Mouse (Mus musculus): Measurements from ENCODE around the gene Zfp791.

Zfp791 gene

GRCm38 (mm10) chr8:85086238-85086637, 36.7 kb downstream of the Zfp791 start:
- in situ Hi-C loops (cut with MboI; ENCODE audit: unreplicated experiment in 2 of 2) = loop anchor here (10.0 to 25.0 kb wide), 5 partner anchors 209 to 1526 kb away; partner anchors contain the start of genes Abcc12 (in 1 of the 2), Lonp2 (in 1 of the 2), Orc6 (in 1 of the 2) and Vps35 (in 1 of the 2)

DNA sequence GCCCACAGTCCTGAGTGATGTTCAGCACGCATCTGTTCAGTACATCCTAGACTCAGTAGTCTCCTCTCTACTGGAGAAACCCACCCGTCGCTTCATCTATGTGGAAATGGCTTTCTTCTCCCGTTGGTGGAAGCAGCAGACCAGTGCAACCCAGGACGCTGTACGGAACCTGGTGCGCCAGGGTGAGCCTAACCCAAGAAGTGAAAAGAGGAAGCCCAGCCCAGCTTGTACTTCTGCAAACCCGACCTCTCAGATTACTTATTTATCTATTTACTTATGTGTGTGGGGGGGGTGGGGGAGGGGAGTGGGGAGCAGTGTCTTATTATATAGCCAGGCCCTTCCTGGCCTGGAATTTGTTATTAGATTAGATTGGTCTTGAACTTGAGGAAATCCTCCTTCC, 38.3 kb downstream of the Zfp791 start:
- in situ Hi-C loops (cut with MboI; ENCODE audit: unreplicated experiment in 2 of 2) = loop anchor here (10.0 to 25.0 kb wide), 5 partner anchors 210 to 1528 kb away; partner anchors contain the start of genes Abcc12 (in 1 of the 2), Lonp2 (in 1 of the 2), Orc6 (in 1 of the 2) and Vps35 (in 1 of the 2)

GRCm38 (mm10) chr8:85083108-85083813, 39.6 kb downstream of the Zfp791 start, which contains the start of gene Man2b1:
Gene Man2b1 (plus strand): TSS chr8:85083270.
- in situ Hi-C loops (cut with MboI; ENCODE audit: unreplicated experiment in 2 of 2) = loop anchor here (10.0 to 25.0 kb wide), 5 partner anchors 212 to 1529 kb away; partner anchors contain the start of genes Abcc12 (in 1 of the 2), Lonp2 (in 1 of the 2), Orc6 (in 1 of the 2) and Vps35 (in 1 of the 2)

- in situ Hi-C loops (cut with MboI; ENCODE audit: unreplicated experiment in 2 of 2) = loop anchor here (10.0 to 25.0 kb wide), 5 partner anchors 213 to 1530 kb away; partner anchors contain the start of genes Abcc12 (in 1 of the 2), Lonp2 (in 1 of the 2), Orc6 (in 1 of the 2) and Vps35 (in 1 of the 2)
Measured at GRCm38 (mm10) chr8:85082169-85082568, 40.7 kb downstream of the Zfp791 start.

DNA sequence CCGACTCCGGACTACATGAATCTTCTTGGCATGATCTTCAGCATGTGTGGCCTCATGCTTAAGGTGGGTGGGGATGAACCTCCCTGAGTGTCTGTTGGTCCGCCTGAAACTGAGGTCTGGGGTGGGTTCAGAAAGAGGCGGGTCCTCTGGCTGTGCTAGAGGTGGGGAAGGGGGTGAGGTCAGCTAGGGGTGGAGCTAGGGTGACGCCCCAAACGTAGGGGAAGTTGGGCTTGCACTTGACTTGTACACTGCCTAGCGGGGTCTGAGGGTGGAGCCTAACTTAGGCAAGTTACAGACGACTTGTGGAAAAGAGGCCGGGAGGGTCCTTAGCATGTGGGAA, 41.7 kb downstream of the Zfp791 start, which contains the start of gene Wdr83:
Gene Wdr83, minus strand, starts transcription at position 91 of the 340 bp plus-strand sequence.
- in situ Hi-C loops (cut with MboI; ENCODE audit: unreplicated experiment in 2 of 2) = loop anchor here (10.0 to 25.0 kb wide), 5 partner anchors 214 to 1531 kb away; partner anchors contain the start of genes Abcc12 (in 1 of the 2), Lonp2 (in 1 of the 2), Orc6 (in 1 of the 2) and Vps35 (in 1 of the 2)

DNA sequence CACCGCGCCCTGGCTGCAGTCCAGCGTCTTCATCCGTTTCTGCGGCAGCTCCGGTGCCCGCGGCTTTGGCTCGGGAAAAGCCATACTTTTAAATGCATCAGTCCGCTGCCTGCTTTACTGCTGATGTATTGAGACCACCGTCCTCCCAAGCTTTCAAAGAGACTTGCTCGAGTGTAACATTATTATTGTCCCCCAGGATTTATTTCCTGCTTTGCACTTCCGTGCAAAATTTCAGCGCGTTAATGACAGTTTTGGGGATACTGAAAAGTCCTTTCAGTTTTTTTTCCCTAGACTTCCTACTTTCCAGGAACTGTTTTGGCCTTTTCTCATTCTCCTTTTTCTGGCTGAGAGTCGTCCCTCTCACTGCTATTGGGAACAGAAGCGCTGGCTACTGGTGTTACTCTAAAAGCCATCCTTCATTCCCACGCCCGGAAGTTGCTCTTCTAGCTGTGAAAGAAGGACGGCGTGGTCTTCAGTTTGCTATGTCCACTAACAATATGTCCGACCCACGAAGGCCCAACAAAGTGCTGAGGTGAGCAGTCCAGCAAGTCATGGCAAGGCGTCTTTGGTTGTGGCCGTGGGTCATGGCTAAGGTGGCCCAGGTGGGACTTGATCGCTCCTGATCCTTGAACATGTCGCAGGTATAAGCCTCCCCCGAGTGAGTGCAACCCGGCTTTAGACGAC, 42.2 kb downstream of the Zfp791 start, which contains the start of gene Wdr83os:
Gene Wdr83os, plus strand, starts transcription at position 209 of the 684 bp plus-strand sequence.
- in situ Hi-C loops (cut with MboI; ENCODE audit: unreplicated experiment in 2 of 2) = loop anchor here (10.0 to 25.0 kb wide), 5 partner anchors 214 to 1532 kb away; partner anchors contain the start of genes Abcc12 (in 1 of the 2), Lonp2 (in 1 of the 2), Orc6 (in 1 of the 2) and Vps35 (in 1 of the 2)

- in situ Hi-C loops (cut with MboI; ENCODE audit: unreplicated experiment in 2 of 2) = loop anchor here (10.0 to 25.0 kb wide), 5 partner anchors 215 to 1532 kb away; partner anchors contain the start of genes Abcc12 (in 1 of the 2), Lonp2 (in 1 of the 2), Orc6 (in 1 of the 2) and Vps35 (in 1 of the 2)
Measured at GRCm38 (mm10) chr8:85080214-85080531, 42.7 kb downstream of the Zfp791 start.

GRCm38 (mm10) chr8:85076993-85077392, 45.9 kb downstream of the Zfp791 start:
- in situ Hi-C loops (cut with MboI; ENCODE audit: unreplicated experiment in 2 of 2) = loop anchor here (5.0 to 25.0 kb wide), 9 partner anchors 52 to 1535 kb away; partner anchors contain the start of genes Abcc12 (in 1 of the 2), Asna1 (in 1 of the 2), Calr (in 1 of the 2) and Lonp2 (in 1 of the 2)

DNA sequence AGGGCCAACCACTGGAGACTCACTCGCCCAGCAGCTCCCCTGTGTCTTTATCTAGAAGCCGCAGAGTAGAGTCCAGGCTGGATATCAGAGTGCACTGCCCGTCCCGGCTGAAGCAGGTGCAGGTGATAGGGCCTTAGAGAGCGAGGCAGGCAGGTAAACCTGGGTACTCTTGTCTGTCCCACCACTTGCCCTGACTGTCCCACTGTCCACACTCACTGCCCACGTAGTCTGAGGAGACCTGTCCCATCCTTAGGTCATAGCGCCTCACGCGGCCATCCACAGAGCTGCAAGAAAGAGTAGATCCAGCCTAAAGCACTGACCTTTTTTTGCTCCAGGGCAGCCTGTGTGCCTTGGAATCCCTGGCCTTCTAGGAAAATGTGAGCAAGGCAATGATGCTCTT, 46.9 kb downstream of the Zfp791 start:
- in situ Hi-C loops (cut with MboI; ENCODE audit: unreplicated experiment in 2 of 2) = loop anchor here (5.0 to 25.0 kb wide), 9 partner anchors 51 to 1536 kb away; partner anchors contain the start of genes Abcc12 (in 1 of the 2), Asna1 (in 1 of the 2), Calr (in 1 of the 2) and Lonp2 (in 1 of the 2)

- in situ Hi-C loops (cut with MboI; ENCODE audit: unreplicated experiment in 2 of 2) = loop anchor here (5.0 to 25.0 kb wide), 11 partner anchors 50 to 1813 kb away; partner anchors contain the start of genes Abcc12 (in 1 of the 2), Asna1 (in 1 of the 2), Calr (in 1 of the 2) and Lonp2 (in 1 of the 2)
Measured at GRCm38 (mm10) chr8:85074617-85075016, 48.3 kb downstream of the Zfp791 start.

DNA sequence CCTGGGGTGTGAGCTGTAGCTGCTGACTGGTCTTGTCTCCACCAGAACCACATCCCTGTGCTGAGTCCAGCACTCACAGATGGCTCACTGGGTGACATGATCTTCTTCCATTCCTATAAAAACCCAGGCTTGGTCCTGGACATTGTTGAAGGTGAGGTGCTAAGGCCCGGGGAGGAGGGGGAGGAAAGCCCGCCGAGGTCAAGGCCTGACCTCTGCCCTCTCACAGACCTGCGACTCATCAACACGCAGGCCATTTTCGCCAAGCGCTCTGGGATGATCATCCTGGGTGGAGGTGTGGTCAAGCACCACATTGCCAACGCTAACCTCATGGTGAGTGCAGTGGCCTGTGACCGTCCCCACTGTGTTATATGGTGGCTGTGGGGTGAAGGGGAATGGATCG, 48.7 kb downstream of the Zfp791 start:
- in situ Hi-C loops (cut with MboI; ENCODE audit: unreplicated experiment in 2 of 2) = loop anchor here in 1 of 2 experiments (5.0 to 25.0 kb wide), 5 partner anchors 49 to 1813 kb away; partner anchors contain the start of genes Asna1, Calr, N4bp1 and Rad23a

GRCm38 (mm10) chr8:85073041-85073612, 49.8 kb downstream of the Zfp791 start:
- in situ Hi-C loops (cut with MboI; ENCODE audit: unreplicated experiment in 2 of 2) = loop anchor here in 1 of 2 experiments (5.0 to 25.0 kb wide), 5 partner anchors 48 to 1814 kb away; partner anchors contain the start of genes Asna1, Calr, N4bp1 and Rad23a

DNA sequence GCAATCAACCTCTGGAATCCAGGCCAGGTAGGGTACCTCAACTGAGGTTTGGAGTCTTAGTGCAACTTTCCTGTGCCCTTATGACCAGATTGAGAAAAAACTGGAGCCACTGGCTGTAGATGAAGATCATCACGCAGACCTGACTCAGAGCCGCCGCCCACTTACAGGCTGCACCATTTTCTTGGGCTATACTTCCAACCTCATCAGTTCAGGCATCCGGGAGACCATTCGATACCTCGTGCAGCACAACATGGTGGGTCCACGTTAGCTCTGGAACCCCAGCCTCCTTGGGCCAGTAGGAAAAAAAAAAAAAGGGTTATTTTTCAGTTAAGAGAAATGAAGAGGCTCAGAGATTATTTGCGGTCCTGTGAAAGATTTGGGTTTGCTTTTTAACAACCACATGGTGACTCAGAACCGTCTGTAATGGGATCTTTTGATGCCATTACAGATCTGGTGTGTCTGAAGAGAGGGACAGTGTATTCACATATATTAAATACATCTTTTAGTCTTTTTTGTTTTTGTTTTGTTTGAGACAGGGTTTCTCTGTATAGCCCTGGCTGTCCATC, 50.4 kb downstream of the Zfp791 start:
- in situ Hi-C loops (cut with MboI; ENCODE audit: unreplicated experiment in 2 of 2) = loop anchor here in 1 of 2 experiments (5.0 to 25.0 kb wide), 5 partner anchors 48 to 1815 kb away; partner anchors contain the start of genes Asna1, Calr, N4bp1 and Rad23a

DNA sequence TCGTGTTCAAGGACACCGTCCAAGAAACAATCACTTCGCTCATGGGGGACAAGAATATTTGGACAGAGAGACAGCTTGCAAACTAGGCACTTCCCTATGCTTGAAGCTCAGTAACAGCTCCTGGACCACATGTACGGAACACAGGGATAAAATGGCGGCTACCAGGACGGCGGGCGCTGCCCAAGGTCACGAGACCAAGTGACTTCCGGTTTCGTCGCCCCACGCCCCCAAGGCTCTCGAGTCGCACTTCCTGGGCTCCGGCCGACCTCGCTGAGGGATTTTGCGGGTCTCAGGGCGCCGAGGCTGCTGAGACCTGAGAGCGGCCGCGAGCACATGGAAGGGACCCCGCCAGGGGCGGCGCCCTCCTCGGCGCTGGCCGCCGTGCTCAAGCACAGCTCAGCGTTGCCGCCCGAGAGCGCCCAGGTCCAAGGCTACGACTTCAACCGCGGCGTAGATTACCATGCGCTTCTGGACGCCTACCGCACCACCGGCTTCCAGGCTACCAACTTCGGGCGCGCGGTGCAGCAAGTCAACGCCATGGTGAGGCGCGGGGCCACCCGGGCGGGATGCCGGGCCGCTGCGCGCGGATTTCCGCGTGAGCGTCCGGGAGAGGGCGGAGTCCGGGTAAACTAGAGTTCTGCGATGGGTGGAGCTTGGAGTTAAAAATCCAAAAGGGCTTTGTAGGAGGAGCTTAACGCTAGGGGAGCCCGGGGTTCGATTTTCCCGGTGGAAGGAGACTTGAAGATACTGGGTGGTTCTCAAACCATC, 51.2 kb downstream of the Zfp791 start, which contains the start of gene Dhps:
Gene Dhps, plus strand, starts transcription at position 244 of the 768 bp plus-strand sequence.
- in situ Hi-C loops (cut with MboI; ENCODE audit: unreplicated experiment in 2 of 2) = loop anchor here in 1 of 2 experiments (5.0 to 25.0 kb wide), 5 partner anchors 47 to 1816 kb away; partner anchors contain the start of genes Asna1, Calr, N4bp1 and Rad23a

DNA sequence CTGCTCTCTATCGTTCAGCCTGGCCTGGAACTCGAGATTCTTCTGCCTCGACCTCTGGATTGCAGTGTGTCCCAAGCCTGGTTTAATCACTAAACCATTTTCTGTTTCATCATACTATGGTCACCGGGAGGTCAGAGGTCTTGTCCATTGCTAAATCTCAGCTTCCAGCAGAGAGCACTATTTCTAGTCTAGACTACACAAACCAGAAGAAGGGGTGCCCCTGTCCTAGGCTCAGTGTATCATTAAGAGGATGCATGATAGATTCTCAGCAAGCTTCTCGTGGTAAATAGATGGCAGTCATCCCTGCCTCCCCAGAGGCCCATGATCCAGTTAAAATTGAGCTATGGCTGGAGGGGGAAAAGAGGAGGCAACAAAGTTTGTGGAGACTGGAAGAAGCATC, 51.9 kb downstream of the Zfp791 start:
- in situ Hi-C loops (cut with MboI; ENCODE audit: unreplicated experiment in 2 of 2) = loop anchor here in 1 of 2 experiments (5.0 to 25.0 kb wide), 5 partner anchors 46 to 1816 kb away; partner anchors contain the start of genes Asna1, Calr, N4bp1 and Rad23a

DNA sequence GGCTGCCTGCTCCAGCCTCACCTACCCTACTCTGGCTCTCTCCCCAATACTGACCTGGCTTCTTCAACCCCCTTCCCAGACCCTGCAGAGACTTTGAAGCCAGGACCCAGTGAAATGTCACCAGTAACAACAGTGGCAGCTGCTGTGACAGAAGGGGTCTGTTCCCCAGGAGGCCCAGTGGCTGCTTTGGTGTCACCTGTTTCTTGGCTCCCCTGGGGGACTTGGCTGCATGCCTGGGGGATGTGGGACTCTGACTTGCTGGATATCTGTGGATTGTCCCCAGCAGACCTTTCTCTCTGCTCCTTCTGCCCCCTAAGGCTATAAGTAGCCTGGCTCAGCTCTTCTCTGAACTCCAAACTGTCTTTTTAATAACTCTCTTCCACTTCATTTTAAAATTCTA, 54.9 kb downstream of the Zfp791 start, which contains the start of gene Gm5741:
Gene Gm5741, minus strand, starts transcription at position 1 of the 400 bp plus-strand sequence.
- in situ Hi-C loops (cut with MboI; ENCODE audit: unreplicated experiment in 2 of 2) = loop anchor here in 1 of 2 experiments (25.0 kb wide), 1 partner anchor 1819 kb away; the partner anchor contains the start of gene N4bp1

DNA sequence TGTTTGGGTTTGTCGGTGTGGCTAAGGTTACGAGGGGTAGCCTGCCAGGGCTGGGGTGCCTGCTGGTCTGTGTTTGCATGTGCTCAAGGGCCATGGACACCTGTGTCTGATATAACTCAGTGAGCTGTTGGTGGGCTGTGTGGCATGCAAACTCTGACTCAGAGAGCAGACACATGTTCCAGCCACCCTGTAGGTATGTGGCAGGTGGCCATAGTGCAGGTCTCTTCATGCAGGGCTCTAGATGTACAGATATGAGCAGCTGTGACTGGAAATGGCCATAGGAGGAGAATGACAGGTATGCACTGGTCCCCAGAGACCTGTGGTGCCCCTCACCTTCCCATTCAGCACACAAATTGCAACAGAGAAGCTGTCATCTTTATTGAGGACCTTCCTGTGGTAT, 55.7 kb downstream of the Zfp791 start:
- in situ Hi-C loops (cut with MboI; ENCODE audit: unreplicated experiment in 2 of 2) = loop anchor here in 1 of 2 experiments (25.0 kb wide), 1 partner anchor 1820 kb away; the partner anchor contains the start of gene N4bp1
